Mouse (Mus musculus) heart, embryonic 13.5 days (tissue): ENCODE measurements around the gene Sar1b. TPM values are rescaled to one million over a fixed set of nuclear protein-coding genes. Genes with fewer than 3 reads are reported as not detected.

ENCODE experiments used
- polyA plus RNA-seq: library from polyadenylated mRNA; unstranded; fragments of >200 nt; fragmentation: Nextera tagmentation; extraction: Ambion mirVana; gene quantifications from 2 replicates; pipeline ENCODE4 v1.2.1, GENCODE M21; 2015

Gene Sar1b
- polyA plus RNA-seq, 1 experiment from 2014 or later: 133 TPM

Other genes with a start within 250 kb of the Sar1b start
- gene Phykpl, start 178.9 kb upstream of the Sar1b start, polyA plus RNA-seq: 13.1 and 14.6 TPM in 2 replicates
- 273 and 282 TPM in 2 replicates for gene Hnrnpab, start 156.8 kb upstream of the Sar1b start, polyA plus RNA-seq
- 101 and 102 TPM in 2 replicates for gene Nhp2, start 144.0 kb upstream of the Sar1b start, polyA plus RNA-seq
- 31.0 and 33.5 TPM in 2 replicates for gene Rmnd5b, start 127.8 kb upstream of the Sar1b start, polyA plus RNA-seq
- 12.7 and 14.1 TPM in 2 replicates for gene N4bp3, start 112.8 kb upstream of the Sar1b start, polyA plus RNA-seq
- 0.86 and 0.94 TPM in 2 replicates for gene D930048N14Rik, start 112.7 kb upstream of the Sar1b start, polyA plus RNA-seq
- gene 0610009B22Rik, start 74.8 kb upstream of the Sar1b start, polyA plus RNA-seq: 60.8 and 67.6 TPM in 2 replicates
- 9.9 and 10.3 TPM in 2 replicates for gene Sec24a, start 53 bp upstream of the Sar1b start, polyA plus RNA-seq
- gene Jade2, start 94.0 kb downstream of the Sar1b start, polyA plus RNA-seq: 0.60 and 0.78 TPM in 2 replicates
- 63.8 and 71.9 TPM in 2 replicates for gene Cdkn2aipnl, start 204.0 kb downstream of the Sar1b start, polyA plus RNA-seq
- gene Ube2b, start 237.1 kb downstream of the Sar1b start, polyA plus RNA-seq: 246 and 268 TPM in 2 replicates
- gene Cdkl3, start 240.5 kb downstream of the Sar1b start, polyA plus RNA-seq: 6.5 and 7.8 TPM in 2 replicates